Mouse (Mus musculus) embryonic facial prominence, embryonic 11.5 days (tissue): ENCODE data around the gene Ahrr. TPM values are rescaled to one million over a fixed set of nuclear protein-coding genes. Genes with fewer than 3 reads are reported as not detected.

ENCODE experiments used
- ATAC-seq: fragments of 200-750 bp; cut with Nextera tagmentation; replicated peaks from 2 replicates; pipeline ENCODE4 v1.8.0; 2017; ENCODE audit warnings: low read depth; ENCODE audit not compliant: insufficient number of reproducible peaks, low FRiP score, low TSS enrichment
- DNase-seq: peaks from one replicate; pipeline ENCODE4 v3.0.0-alpha.2; 2015; ENCODE audit warnings: low spot score
- H3K27ac ChIP-seq: fragments of 300-500 bp; sonication (generic); replicated peaks from 2 replicates; pipeline ENCODE4 v1.5.1; 2014; ENCODE audit warnings: mild to moderate bottlenecking, low read depth, low read length, control low read depth
- H3K27me3 ChIP-seq: fragments of 300-500 bp; sonication (generic); 2 replicates; pipeline ENCODE4 v1.6.1; 2014; ENCODE audit warnings: mild to moderate bottlenecking, low read length, moderate library complexity, mixed read lengths; ENCODE audit not compliant: control insufficient read depth, insufficient read depth
- H3K36me3 ChIP-seq: fragments of 300-500 bp; sonication (generic); replicated peaks from 2 replicates; pipeline ENCODE4 v1.6.1; 2014; ENCODE audit warnings: low read depth, mild to moderate bottlenecking, low read length, moderate library complexity, mixed read lengths; ENCODE audit not compliant: control insufficient read depth, insufficient read depth
- H3K4me1 ChIP-seq: fragments of 300-500 bp; sonication (generic); 2 replicates; pipeline ENCODE4 v1.6.1; 2014; ENCODE audit warnings: low read length, mixed read lengths; ENCODE audit not compliant: control insufficient read depth, insufficient read depth
- H3K4me2 ChIP-seq: fragments of 300-500 bp; sonication (generic); 2 replicates; pipeline ENCODE4 v1.6.1; 2014; ENCODE audit warnings: low read depth, mild to moderate bottlenecking, control low read depth, low read length, moderate library complexity
- H3K4me3 ChIP-seq: fragments of 300-500 bp; sonication (generic); 2 replicates; pipeline ENCODE4 v1.5.1; 2014; ENCODE audit warnings: low read depth, low read length, control low read depth
- H3K9ac ChIP-seq: fragments of 300-500 bp; sonication (generic); replicated peaks from 2 replicates; pipeline ENCODE4 v1.6.1; 2014; ENCODE audit warnings: mild to moderate bottlenecking, control low read depth, low read length
- H3K9me3 ChIP-seq: fragments of 300-500 bp; sonication (generic); replicated peaks from 2 replicates; pipeline ENCODE4 v1.6.1; 2016; ENCODE audit warnings: mild to moderate bottlenecking, low read length, inconsistent platforms, mixed read lengths; ENCODE audit not compliant: control insufficient read depth
- WGBS: fragments of 180-500 bp; shearing (Covaris S2); extraction: QIAGEN DNeasy Blood & Tissue Kit; methylation state at CpG from one replicate; pipeline ENCODE4 v1.1.7; 2014; 5-methylcytosine and 5-hydroxymethylcytosine counted together
- polyA plus RNA-seq: library from polyadenylated mRNA; unstranded; fragments of >200 nt; fragmentation: Nextera tagmentation; extraction: Ambion mirVana; gene quantifications from 2 replicates; pipeline ENCODE4 v1.2.1, GENCODE M21; 2014

Ahrr gene
- polyA plus RNA-seq, 1 experiment from 2014 or later, result 0.95 TPM

- H3K4me1 ChIP-seq, result no peaks in the 10 kb centered on the region
- H3K9ac ChIP-seq, result no peak overlapping the region
- H3K27me3 ChIP-seq, result no peaks in the 10 kb centered on the region
- 0 out of 2 replicates have a peak, but pooled peaks cover 3% of the 10 kb centered on the region for H3K36me3 ChIP-seq
- DNase-seq (no peak), ATAC-seq (no peak)
- H3K9me3 ChIP-seq, result no peaks in the 10 kb centered on the region
- H3K4me3 ChIP-seq, result no peak overlapping the region
- H3K4me2 ChIP-seq, result no peak overlapping the region
- H3K27ac ChIP-seq, result no peak overlapping the region
- 86% methylated on average over 2 of the region's 2 CpGs for WGBS
Measured at GRCm38 (mm10) chr13:74167492-74167891, 124.6 kb downstream of the Ahrr start.

- Histone ChIP-seq H3K4me1 (no peaks in the 10 kb centered on the region), H3K9ac (peak overlapping the region; percentile 59), H3K4me2 (peak overlapping the region; percentile 73), H3K36me3 (0 out of 2 replicates have a peak, but pooled peaks cover 3% of the 10 kb centered on the region), H3K9me3 (no peaks in the 10 kb centered on the region), H3K27ac (no peak overlapping the region), H3K27me3 (no peaks in the 10 kb centered on the region), H3K4me3 (peak overlapping the region; percentile 43)
- WGBS, result 11% methylated on average over 9 of the region's 9 CpGs
- DNase-seq, result no peak
- peak; percentile 46 for ATAC-seq
Measured at GRCm38 (mm10) chr13:74167057-74167413, 125.1 kb downstream of the Ahrr start.

GRCm38 (mm10) chr13:74166348-74167056, 125.6 kb downstream of the Ahrr start:
- no peaks in the 10 kb centered on the region for H3K4me1 ChIP-seq

More at GRCm38 (mm10) chr13:74166348-74167056, 125.6 kb downstream of the Ahrr start:
- DNase-seq, result peak; percentile 60
- H3K27ac ChIP-seq, result no peak overlapping the region
- no peaks in the 10 kb centered on the region for H3K36me3 ChIP-seq
- H3K9ac ChIP-seq, result peak overlapping the region; percentile 59
- peak overlapping the region; percentile 43 for H3K4me3 ChIP-seq
- no peaks in the 10 kb centered on the region for H3K9me3 ChIP-seq
- no peaks in the 10 kb centered on the region for H3K27me3 ChIP-seq
- WGBS, result 14% methylated on average over 19 of the region's 19 CpGs
- peak overlapping the region; percentile 73 for H3K4me2 ChIP-seq
- ATAC-seq, result peak; percentile 64

Other genes starting within 250 kb of the Ahrr start
- gene Cep72, start 230.0 kb downstream of the Ahrr start, polyA plus RNA-seq, result 19.4 and 25.2 TPM in 2 replicates
- gene Slc9a3, start 170.9 kb downstream of the Ahrr start, polyA plus RNA-seq, result not detected in 2 replicates
- gene Exoc3, start 83.6 kb downstream of the Ahrr start, polyA plus RNA-seq, result 67.4 and 80.6 TPM in 2 replicates
- 139 and 142 TPM in 2 replicates for gene Pdcd6, start 25.2 kb upstream of the Ahrr start, polyA plus RNA-seq
- 228 and 235 TPM in 2 replicates for gene Sdha, start 57.9 kb upstream of the Ahrr start, polyA plus RNA-seq
- gene Ccdc127, start 58.0 kb upstream of the Ahrr start, polyA plus RNA-seq, result 69.0 and 73.7 TPM in 2 replicates
- gene Lrrc14b, start 71.7 kb upstream of the Ahrr start, polyA plus RNA-seq, result not detected in 2 replicates
- gene Zfp72, start 98.5 kb upstream of the Ahrr start, polyA plus RNA-seq, result 8.4 and 8.8 TPM in 2 replicates
- 68.4 and 74.2 TPM in 2 replicates for gene Ftl1-ps1, start 107.4 kb upstream of the Ahrr start, polyA plus RNA-seq
- 23.3 and 25.6 TPM in 2 replicates for gene Zfp825, start 201.7 kb upstream of the Ahrr start, polyA plus RNA-seq